Mouse (Mus musculus): ENCODE results near the gene Gm1123.

Gene Gm1123

DNA sequence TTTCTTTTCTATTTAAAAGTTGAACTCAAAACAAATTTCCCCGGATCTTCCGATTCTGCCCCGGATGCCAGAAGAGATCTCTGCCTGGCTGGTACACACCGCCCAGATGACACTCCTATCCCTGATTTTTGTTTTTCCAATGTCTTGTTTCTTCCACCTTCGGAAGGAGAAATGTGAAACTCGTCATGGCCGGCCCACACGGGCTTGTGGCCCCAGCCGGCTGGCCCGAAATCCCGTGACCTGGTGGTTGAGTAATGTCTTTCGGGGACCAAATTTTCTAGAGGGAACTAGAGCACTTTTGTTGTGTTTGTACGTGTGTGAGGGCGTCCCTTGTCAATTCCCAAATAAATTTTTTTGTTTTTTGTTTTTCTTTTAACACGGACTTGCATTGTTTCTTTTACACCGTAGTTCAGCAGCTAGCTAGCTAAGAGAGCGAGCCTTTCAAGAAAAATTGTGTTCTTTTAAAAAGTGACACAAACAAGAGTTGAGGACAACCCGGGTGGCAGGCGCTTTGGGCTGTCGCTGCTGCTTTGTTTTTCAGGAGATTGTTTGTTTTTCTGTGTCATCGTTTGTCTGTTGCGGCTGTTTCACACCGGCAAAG, 77.7 kb downstream of the Gm1123 start:
- 3% methylated on average over 23 of the region's 23 CpGs for WGBS

Measured in cerebral cortex, adult 2 months (tissue).